29 mouse cellular contexts compared by ENCODE assay signal in the genomic region with DNA sequence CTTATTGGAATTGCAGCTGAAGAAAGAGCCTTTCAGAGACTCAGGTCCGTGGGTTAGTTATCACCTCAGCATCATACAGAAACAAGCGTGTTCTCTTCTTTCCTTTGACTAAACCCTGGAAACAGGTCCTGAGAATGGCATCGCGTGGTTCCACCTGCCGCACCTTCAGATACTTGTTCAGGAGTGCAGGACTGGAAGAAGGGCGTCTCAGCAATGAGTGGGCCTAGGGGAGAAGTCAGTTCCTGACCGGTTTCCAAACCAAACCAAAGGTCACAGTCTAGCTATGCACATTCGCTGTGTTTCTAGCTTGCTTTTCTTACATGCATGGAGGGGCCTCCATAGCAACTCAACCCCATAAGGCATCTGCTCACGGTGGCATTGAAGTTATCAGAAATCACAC. TPM values are rescaled to one million over a fixed set of nuclear protein-coding genes. Genes with fewer than 3 reads are reported as not detected.
A peak's percentile ranks its signal among the peaks of the same experiment; 100 is the strongest.
DNase-seq lines count a peak whose midpoint lies in the region; ATAC-seq and TF ChIP-seq lines count a peak whose summit lies in the region.
"Had no signal": no experiment of that assay in that cellular context is flagged by ENCODE, and none has a peak within 500 bp of the region (broad histone marks: within the 10 kb centered on the region; RNA-seq: fewer than 3 reads in every experiment).

No protein-coding gene starts in this region.

- H3K36me3 ChIP-seq in liver, embryonic 11.5 days (ENCODE audit: control insufficient read depth, insufficient read depth, low read length) = no peaks in the 10 kb centered on the region
- no peaks in the 10 kb centered on the region for H3K36me3 ChIP-seq in liver, postnatal 0 days (replicated peaks; ENCODE audit: insufficient read depth, low read length)
- no peaks in the 10 kb centered on the region for H3K36me3 ChIP-seq in midbrain, embryonic 12.5 days
- no peaks in the 10 kb centered on the region for H3K36me3 ChIP-seq in midbrain, embryonic 14.5 days (ENCODE audit: control insufficient read depth, insufficient read depth, low read length)
- H3K36me3 ChIP-seq in hindbrain, embryonic 11.5 days (ENCODE audit: control insufficient read depth, insufficient read depth, low read length) = no peaks in the 10 kb centered on the region
- H3K36me3 ChIP-seq: embryonic facial prominence, embryonic 12.5 days; embryonic facial prominence, embryonic 15.5 days; forebrain, embryonic 12.5 days; forebrain, embryonic 15.5 days; heart, embryonic 15.5 days; hindbrain, embryonic 10.5 days had no signal

- H3K4me1 ChIP-seq in liver, embryonic 11.5 days (replicated peaks; ENCODE audit: control insufficient read depth, insufficient read depth, low read length) = no peaks in the 10 kb centered on the region
- H3K4me1 ChIP-seq in liver, postnatal 0 days (ENCODE audit: insufficient read depth) = no peaks in the 10 kb centered on the region
- H3K4me1 ChIP-seq in midbrain, embryonic 12.5 days = 0 out of 2 replicates have a peak, but pooled peaks cover 3% of the 10 kb centered on the region
- H3K4me1 ChIP-seq in midbrain, embryonic 14.5 days (ENCODE audit: control insufficient read depth, insufficient read depth, low read length) = no peaks in the 10 kb centered on the region; the same call in 1 of the 2 replicates
- H3K4me1 ChIP-seq in hindbrain, embryonic 11.5 days (replicated peaks; ENCODE audit: control insufficient read depth, insufficient read depth, low read length) = no peaks in the 10 kb centered on the region
- H3K4me1 ChIP-seq: embryonic facial prominence, embryonic 12.5 days; embryonic facial prominence, embryonic 15.5 days; forebrain, embryonic 15.5 days; hindbrain, embryonic 10.5 days had no signal

- DNase-seq in liver, embryonic 11.5 days (ENCODE audit: low spot score) = peak; percentile 20
- no peak for DNase-seq in liver, postnatal 0 days
- no peak for DNase-seq in midbrain, embryonic 14.5 days
- no peak for DNase-seq in hindbrain, embryonic 11.5 days (ENCODE audit: low spot score)
- DNase-seq in c-Kit-positive CD71-positive TER-119-positive erythroid progenitor cells, embryonic 14.5 days (ENCODE audit: low spot score) = no peak
- DNase-seq: adrenal gland, adult 8-10 months; adrenal gland, postnatal 25 days; cerebellum, adult 2 months; cerebellum, adult 9-11 months; cerebellum, postnatal 25 days; gastrocnemius, postnatal 10 days; gastrocnemius, postnatal 36 days; heart, postnatal 10 days; heart, postnatal 36 days had no signal

- 88% methylated on average over 9 of the region's 9 CpGs for WGBS in liver, embryonic 11.5 days
- 82% methylated on average over 9 of the region's 9 CpGs for WGBS in liver, postnatal 0 days (ENCODE audit: insufficient replicate concordance)
- 64% methylated on average over 9 of the region's 9 CpGs for WGBS in midbrain, embryonic 12.5 days
- 69% methylated on average over 9 of the region's 9 CpGs for WGBS in midbrain, embryonic 14.5 days
- WGBS in hindbrain, embryonic 11.5 days = 92% methylated on average over 9 of the region's 9 CpGs

- H3K4me3 ChIP-seq in liver, embryonic 11.5 days (ENCODE audit: low read depth, low read length) = no peak overlapping the region
- no peak overlapping the region for H3K4me3 ChIP-seq in liver, postnatal 0 days (ENCODE audit: low read depth, low read length)
- no peak overlapping the region for H3K4me3 ChIP-seq in midbrain, embryonic 12.5 days
- no peak overlapping the region for H3K4me3 ChIP-seq in midbrain, embryonic 14.5 days (replicated peaks; ENCODE audit: low read depth, low read length)
- H3K4me3 ChIP-seq in hindbrain, embryonic 11.5 days (ENCODE audit: low read depth, low read length) = no peak overlapping the region
- H3K4me3 ChIP-seq: embryonic facial prominence, embryonic 12.5 days; embryonic facial prominence, embryonic 15.5 days; forebrain, embryonic 12.5 days; forebrain, embryonic 15.5 days; heart, embryonic 12.5 days; heart, embryonic 15.5 days; hindbrain, embryonic 10.5 days had no signal

- no peaks in the 10 kb centered on the region for H3K27me3 ChIP-seq in liver, embryonic 11.5 days (replicated peaks; ENCODE audit: control insufficient read depth, insufficient read depth, low read length)
- H3K27me3 ChIP-seq in liver, postnatal 0 days (ENCODE audit: insufficient read depth, low read length) = no peaks in the 10 kb centered on the region
- no peaks in the 10 kb centered on the region for H3K27me3 ChIP-seq in midbrain, embryonic 12.5 days
- no peaks in the 10 kb centered on the region for H3K27me3 ChIP-seq in midbrain, embryonic 14.5 days (ENCODE audit: control insufficient read depth, insufficient read depth, low read length)
- no peaks in the 10 kb centered on the region for H3K27me3 ChIP-seq in hindbrain, embryonic 11.5 days (ENCODE audit: control insufficient read depth, insufficient read depth, low read length)
- H3K27me3 ChIP-seq: embryonic facial prominence, embryonic 12.5 days; embryonic facial prominence, embryonic 15.5 days; forebrain, embryonic 12.5 days; forebrain, embryonic 15.5 days; heart, embryonic 12.5 days; heart, embryonic 15.5 days had no signal

- no peak for TF ChIP-seq EP300 in liver, postnatal 0 days (IDR thresholded peaks at IDR 0.05; ENCODE audit: low read depth)

- TF ChIP-seq CTCF in liver, postnatal 0 days (IDR thresholded peaks at IDR 0.05; ENCODE audit: low read depth) = no peak

- no peak overlapping the region for H3K27ac ChIP-seq in liver, embryonic 11.5 days (ENCODE audit: low read depth, low read length)
- no peak overlapping the region for H3K27ac ChIP-seq in liver, postnatal 0 days (ENCODE audit: low read depth)
- H3K27ac ChIP-seq in midbrain, embryonic 12.5 days (replicated peaks) = peak overlapping the region; percentile 60
- no peak overlapping the region for H3K27ac ChIP-seq in midbrain, embryonic 14.5 days (replicated peaks; ENCODE audit: low read depth, low read length)
- no peak overlapping the region for H3K27ac ChIP-seq in hindbrain, embryonic 11.5 days (ENCODE audit: low read depth, low read length)
- H3K27ac ChIP-seq: embryonic facial prominence, embryonic 12.5 days; embryonic facial prominence, embryonic 15.5 days; forebrain, embryonic 12.5 days; forebrain, embryonic 15.5 days; heart, embryonic 15.5 days; hindbrain, embryonic 10.5 days; hindbrain, embryonic 14.5 days; hindbrain, postnatal 0 days had no signal

- no peak for ATAC-seq in liver, embryonic 11.5 days (replicated peaks; ENCODE audit: low FRiP score)
- no peak for ATAC-seq in liver, postnatal 0 days
- no peak; the same call in 1 of the 2 replicates for ATAC-seq in midbrain, embryonic 12.5 days (ENCODE audit: low FRiP score, low read depth)
- peak; percentile 46; the same call in 1 of the 2 replicates for ATAC-seq in midbrain, embryonic 14.5 days (ENCODE audit: low FRiP score, low TSS enrichment)
- ATAC-seq in hindbrain, embryonic 11.5 days (ENCODE audit: low FRiP score) = no peak
- ATAC-seq: activated CD4-positive, CD25-positive, alpha-beta regulatory T cell, adult 4 months; CD4-positive, CD25-positive, alpha-beta regulatory T cell, adult 4 months; forebrain, embryonic 15.5 days; hindbrain, postnatal 0 days; inflammation-experienced regulatory T-cells, adult 6 months had no signal

- no peak overlapping the region for H3K4me2 ChIP-seq in liver, embryonic 11.5 days
- H3K4me2 ChIP-seq in liver, postnatal 0 days (ENCODE audit: low read depth, low read length) = no peak overlapping the region
- H3K4me2 ChIP-seq in midbrain, embryonic 12.5 days (replicated peaks) = no peak overlapping the region
- no peak overlapping the region for H3K4me2 ChIP-seq in midbrain, embryonic 14.5 days (ENCODE audit: low read length)
- H3K4me2 ChIP-seq in hindbrain, embryonic 11.5 days (replicated peaks; ENCODE audit: low read depth, low read length) = no peak overlapping the region
- H3K4me2 ChIP-seq: embryonic facial prominence, embryonic 12.5 days; embryonic facial prominence, embryonic 15.5 days; forebrain, embryonic 12.5 days; forebrain, embryonic 15.5 days; heart, embryonic 12.5 days; heart, embryonic 15.5 days; hindbrain, embryonic 14.5 days had no signal

- no peak overlapping the region for H3K9ac ChIP-seq in liver, embryonic 11.5 days (ENCODE audit: low read depth, low read length)
- H3K9ac ChIP-seq in liver, postnatal 0 days (replicated peaks) = no peak overlapping the region
- no peak overlapping the region for H3K9ac ChIP-seq in midbrain, embryonic 12.5 days (replicated peaks)
- no peak overlapping the region for H3K9ac ChIP-seq in midbrain, embryonic 14.5 days (replicated peaks; ENCODE audit: low read length)
- no peak overlapping the region for H3K9ac ChIP-seq in hindbrain, embryonic 11.5 days (ENCODE audit: low read depth, low read length)
- H3K9ac ChIP-seq: embryonic facial prominence, embryonic 12.5 days; embryonic facial prominence, embryonic 15.5 days; forebrain, embryonic 12.5 days; forebrain, embryonic 15.5 days; heart, embryonic 12.5 days; heart, embryonic 15.5 days; hindbrain, embryonic 14.5 days had no signal

- no peaks in the 10 kb centered on the region for H3K9me3 ChIP-seq in liver, embryonic 11.5 days (ENCODE audit: control insufficient read depth, low read length)
- peaks cover 4% of the 10 kb centered on the region; the same call in 1 of the 2 replicates for H3K9me3 ChIP-seq in liver, postnatal 0 days (ENCODE audit: low read length)
- H3K9me3 ChIP-seq in midbrain, embryonic 12.5 days = peaks cover 9% of the 10 kb centered on the region; the same call in 1 of the 2 replicates
- peaks cover 2% of the 10 kb centered on the region; the same call in 1 of the 2 replicates for H3K9me3 ChIP-seq in midbrain, embryonic 14.5 days (ENCODE audit: control insufficient read depth, low read length)
- no peaks in the 10 kb centered on the region; the same call in 1 of the 2 replicates for H3K9me3 ChIP-seq in hindbrain, embryonic 11.5 days (ENCODE audit: control insufficient read depth, low read length)
- H3K9me3 ChIP-seq: embryonic facial prominence, embryonic 15.5 days; forebrain, embryonic 12.5 days; forebrain, embryonic 15.5 days; heart, embryonic 15.5 days had no signal

RNA-seq across cellular contexts. Expression of gene Scp2d1, which starts 59.8 kb away (rescaled TPM):
- polyA plus RNA-seq in liver, embryonic 11.5 days (2014; fragmentation: Nextera tagmentation; extraction: Ambion mirVana) = not detected in 2 replicates
- not detected in 2 replicates for polyA plus RNA-seq in liver, postnatal 0 days (2015; fragmentation: Nextera tagmentation; extraction: Ambion mirVana)
- not detected in 2 replicates for polyA plus RNA-seq in midbrain, embryonic 12.5 days (2016; fragmentation: Nextera tagmentation; extraction: Ambion mirVana)
- polyA plus RNA-seq in midbrain, embryonic 14.5 days (2014; fragmentation: Nextera tagmentation; extraction: Ambion mirVana) = not detected in 2 replicates
- polyA plus RNA-seq in hindbrain, embryonic 11.5 days (2014; fragmentation: Nextera tagmentation; extraction: Ambion mirVana) = not detected in 2 replicates
- polyA plus RNA-seq: activated CD4-positive, CD25-positive, alpha-beta regulatory T cell, adult 4 months; brain, embryonic 14.5 days; C2C12; CD4-positive, CD25-positive, alpha-beta regulatory T cell, adult 4 months; cerebellum, adult 2 months; embryonic facial prominence, embryonic 12.5 days; embryonic facial prominence, embryonic 15.5 days; forebrain, embryonic 12.5 days; forebrain, embryonic 15.5 days; heart, embryonic 12.5 days; heart, embryonic 15.5 days; hindbrain, embryonic 10.5 days; hindbrain, embryonic 14.5 days; hindbrain, postnatal 0 days; inflammation-experienced regulatory T-cells, adult 6 months had no signal
